Mouse (Mus musculus) midbrain, embryonic 12.5 days (tissue): ENCODE results near the gene Atp5l. TPM values are rescaled to one million over a fixed set of nuclear protein-coding genes. Genes with fewer than 3 reads are reported as not detected.

ENCODE experiments used
- ATAC-seq: fragments of 200-750 bp; cut with Nextera tagmentation; 2 replicates; pipeline ENCODE4 v1.8.0; 2017; ENCODE audit warnings: low read depth, moderate TSS enrichment, moderate library complexity; ENCODE audit not compliant: low FRiP score
- H3K27ac ChIP-seq: fragments of 300-500 bp; sonication (generic); replicated peaks from 2 replicates; pipeline ENCODE4 v1.5.1; 2016; ENCODE audit warnings: mild to moderate bottlenecking
- H3K27me3 ChIP-seq: fragments of 300-500 bp; sonication (generic); 2 replicates; pipeline ENCODE4 v1.6.1; 2016; ENCODE audit warnings: mild to moderate bottlenecking
- H3K36me3 ChIP-seq: fragments of 300-500 bp; sonication (generic); 2 replicates; pipeline ENCODE4 v1.6.1; 2016
- H3K4me1 ChIP-seq: fragments of 300-500 bp; sonication (generic); 2 replicates; pipeline ENCODE4 v1.6.1; 2016
- H3K4me2 ChIP-seq: fragments of 300-500 bp; sonication (generic); replicated peaks from 2 replicates; pipeline ENCODE4 v1.6.1; 2016; ENCODE audit warnings: mild to moderate bottlenecking, moderate library complexity
- H3K4me3 ChIP-seq: fragments of 300-500 bp; sonication (generic); 2 replicates; pipeline ENCODE4 v1.5.1; 2016; ENCODE audit warnings: mild to moderate bottlenecking
- H3K9ac ChIP-seq: fragments of 300-500 bp; sonication (generic); replicated peaks from 2 replicates; pipeline ENCODE4 v1.6.1; 2016; ENCODE audit warnings: mild to moderate bottlenecking, moderate library complexity
- H3K9me3 ChIP-seq: fragments of 300-500 bp; sonication (generic); 2 replicates; pipeline ENCODE4 v1.6.1; 2016; ENCODE audit warnings: mild to moderate bottlenecking
- WGBS: fragments of 180-500 bp; shearing (Covaris S2); methylation state at CpG from one replicate; pipeline ENCODE4 v1.1.7; 2016; 5-methylcytosine and 5-hydroxymethylcytosine counted together
- polyA plus RNA-seq: library from polyadenylated mRNA; unstranded; fragments of >200 nt; fragmentation: Nextera tagmentation; extraction: Ambion mirVana; gene quantifications from 2 replicates; pipeline ENCODE4 v1.2.1, GENCODE M21; 2016

The Atp5l gene
- polyA plus RNA-seq, 1 experiment from 2014 or later = 532 TPM

GRCm38 (mm10) chr9:44891210-44891609 lies 29.3 kb downstream of the Atp5l start:
- no peak for ATAC-seq
- H3K36me3 ChIP-seq = no peaks in the 10 kb centered on the region

GRCm38 (mm10) chr9:44890122-44890521 lies 30.4 kb downstream of the Atp5l start:
- no peaks in the 10 kb centered on the region for H3K36me3 ChIP-seq
- H3K4me1 ChIP-seq = no peaks in the 10 kb centered on the region
- ATAC-seq = no peak
- H3K9ac ChIP-seq = no peak overlapping the region
- no peak overlapping the region for H3K4me3 ChIP-seq
- no peak overlapping the region for H3K4me2 ChIP-seq
- 75% methylated on average over 2 of the region's 2 CpGs for WGBS
- H3K9me3 ChIP-seq = no peaks in the 10 kb centered on the region
- no peak overlapping the region for H3K27ac ChIP-seq
- no peaks in the 10 kb centered on the region; the same call in 1 of the 2 replicates for H3K27me3 ChIP-seq

More at GRCm38 (mm10) chr9:44891210-44891609, 29.3 kb downstream of the Atp5l start:
- Histone ChIP-seq H3K9me3 (no peaks in the 10 kb centered on the region), H3K4me3 (no peak overlapping the region), H3K4me2 (no peak overlapping the region), H3K9ac (no peak overlapping the region), H3K4me1 (no peaks in the 10 kb centered on the region), H3K27me3 (no peaks in the 10 kb centered on the region; the same call in 1 of the 2 replicates), H3K27ac (no peak overlapping the region)
- WGBS = 85% methylated on average over 6 of the region's 6 CpGs

- Histone ChIP-seq H3K9ac (no peak overlapping the region), H3K27ac (no peak overlapping the region), H3K36me3 (no peaks in the 10 kb centered on the region), H3K27me3 (no peaks in the 10 kb centered on the region; the same call in 1 of the 2 replicates), H3K4me2 (no peak overlapping the region), H3K4me3 (no peak overlapping the region), H3K9me3 (no peaks in the 10 kb centered on the region), H3K4me1 (peaks cover 3% of the 10 kb centered on the region; the same call in 1 of the 2 replicates)
- 86% methylated on average over 7 of the region's 7 CpGs for WGBS
- no peak for ATAC-seq
Measured at GRCm38 (mm10) chr9:44888114-44888624, 32.4 kb downstream of the Atp5l start.

GRCm38 (mm10) chr9:44882981-44883569 lies 37.5 kb downstream of the Atp5l start:
- Histone ChIP-seq H3K27ac (peak overlapping the region; percentile 100), H3K36me3 (no peaks in the 10 kb centered on the region), H3K4me2 (peak overlapping the region; percentile 88), H3K27me3 (no peaks in the 10 kb centered on the region), H3K9ac (peak overlapping the region; percentile 98), H3K9me3 (no peaks in the 10 kb centered on the region), H3K4me3 (peak overlapping the region; percentile 94), H3K4me1 (peaks cover 21% of the 10 kb centered on the region)
- ATAC-seq = no peak
- WGBS = under 1% methylated on average over 21 of the region's 21 CpGs

GRCm38 (mm10) chr9:44882436-44882980 lies 38.0 kb downstream of the Atp5l start:
- Histone ChIP-seq H3K4me3 (peak overlapping the region; percentile 94), H3K9me3 (no peaks in the 10 kb centered on the region), H3K27me3 (no peaks in the 10 kb centered on the region), H3K36me3 (peaks cover under 1% of the 10 kb centered on the region; the same call in 1 of the 2 replicates), H3K9ac (peak overlapping the region; percentile 98), H3K4me2 (peak overlapping the region; percentile 88), H3K4me1 (peaks cover 26% of the 10 kb centered on the region), H3K27ac (peak overlapping the region; percentile 100)
- under 1% methylated on average over 26 of the region's 27 CpGs for WGBS
- ATAC-seq = peak; percentile 62

- WGBS = under 1% methylated on average over 29 of the region's 29 CpGs
- H3K36me3 ChIP-seq = peaks cover 4% of the 10 kb centered on the region; the same call in 1 of the 2 replicates
Measured at GRCm38 (mm10) chr9:44881941-44882435, 38.6 kb downstream of the Atp5l start.

GRCm38 (mm10) chr9:44881221-44881871 lies 39.2 kb downstream of the Atp5l start, which contains the start of gene Kmt2a:
TSS of gene Kmt2a (minus strand) at chr9:44881296.
- Histone ChIP-seq H3K9ac (peak within 1 kb of the TSS; percentile 98), H3K27ac (peak within 1 kb of the TSS; percentile 100), H3K9me3 (no peaks in the 10 kb centered on the region), H3K4me3 (peak within 1 kb of the TSS; percentile 94), H3K27me3 (no peaks in the 10 kb centered on the region), H3K4me2 (peak within 1 kb of the TSS; percentile 88), H3K4me1 (peaks cover 37% of the 10 kb centered on the region), H3K36me3 (peaks cover 4% of the 10 kb centered on the region; the same call in 1 of the 2 replicates)
- under 1% methylated on average over 47 of the region's 71 CpGs for WGBS
- ATAC-seq = peak; percentile 73

More at GRCm38 (mm10) chr9:44881941-44882435, 38.6 kb downstream of the Atp5l start:
- Histone ChIP-seq H3K27me3 (no peaks in the 10 kb centered on the region), H3K27ac (peak overlapping the region; percentile 100), H3K4me2 (peak overlapping the region; percentile 88), H3K4me1 (peaks cover 31% of the 10 kb centered on the region), H3K9ac (peak overlapping the region; percentile 98), H3K4me3 (peak overlapping the region; percentile 94), H3K9me3 (no peaks in the 10 kb centered on the region)
- peak; percentile 80 for ATAC-seq

GRCm38 (mm10) chr9:44880309-44881081 lies 40.0 kb downstream of the Atp5l start:
- no peaks in the 10 kb centered on the region for H3K9me3 ChIP-seq
- no peaks in the 10 kb centered on the region for H3K27me3 ChIP-seq
- H3K4me2 ChIP-seq = peak overlapping the region; percentile 88
- peak overlapping the region; percentile 94 for H3K4me3 ChIP-seq
- WGBS = 0% methylated on average over 41 of the region's 44 CpGs
- H3K9ac ChIP-seq = peak overlapping the region; percentile 98
- H3K4me1 ChIP-seq = peaks cover 46% of the 10 kb centered on the region
- H3K36me3 ChIP-seq = peaks cover 4% of the 10 kb centered on the region; the same call in 1 of the 2 replicates
- peak overlapping the region; percentile 93 for H3K27ac ChIP-seq
- ATAC-seq = peak; percentile 17; the same call in 1 of the 2 replicates

GRCm38 (mm10) chr9:44879694-44880271 lies 40.8 kb downstream of the Atp5l start:
- Histone ChIP-seq H3K4me2 (peak overlapping the region; percentile 88), H3K9ac (peak overlapping the region; percentile 98), H3K4me1 (peaks cover 50% of the 10 kb centered on the region), H3K27me3 (no peaks in the 10 kb centered on the region), H3K9me3 (no peaks in the 10 kb centered on the region), H3K4me3 (peak overlapping the region; percentile 94), H3K27ac (peak overlapping the region; percentile 93), H3K36me3 (peaks cover 4% of the 10 kb centered on the region; the same call in 1 of the 2 replicates)
- WGBS = 2% methylated on average over 13 of the region's 13 CpGs
- no peak for ATAC-seq

- Histone ChIP-seq H3K36me3 (peaks cover 4% of the 10 kb centered on the region; the same call in 1 of the 2 replicates), H3K4me3 (peak overlapping the region; percentile 94), H3K27me3 (no peaks in the 10 kb centered on the region), H3K27ac (peak overlapping the region; percentile 93), H3K4me2 (peak overlapping the region; percentile 88), H3K9me3 (no peaks in the 10 kb centered on the region), H3K4me1 (peaks cover 57% of the 10 kb centered on the region), H3K9ac (peak overlapping the region; percentile 98)
- ATAC-seq = no peak
- 30% methylated on average over 9 of the region's 9 CpGs for WGBS
Measured at GRCm38 (mm10) chr9:44878776-44879500, 41.6 kb downstream of the Atp5l start.
